Mouse (Mus musculus) small intestine, adult 10 weeks (tissue): Measurements from ENCODE around the gene Sri. TPM values are rescaled to one million over a fixed set of nuclear protein-coding genes. Genes with fewer than 3 reads are reported as not detected.

Experiments used
- polyA plus RNA-seq: library from polyadenylated mRNA; stranded (reverse); fragments of 350-450 nt; fragmentation: Illumina TruSeq; extraction: RNeasy Lipid Tissue Mini Kit (QIAGEN cat#74804); gene quantifications from one replicate; pipeline ENCODE4 v1.2.3, GENCODE M21; 2014; ENCODE audit warnings: low replicate concordance

Gene Sri
- polyA plus RNA-seq = 253 TPM

DNA sequence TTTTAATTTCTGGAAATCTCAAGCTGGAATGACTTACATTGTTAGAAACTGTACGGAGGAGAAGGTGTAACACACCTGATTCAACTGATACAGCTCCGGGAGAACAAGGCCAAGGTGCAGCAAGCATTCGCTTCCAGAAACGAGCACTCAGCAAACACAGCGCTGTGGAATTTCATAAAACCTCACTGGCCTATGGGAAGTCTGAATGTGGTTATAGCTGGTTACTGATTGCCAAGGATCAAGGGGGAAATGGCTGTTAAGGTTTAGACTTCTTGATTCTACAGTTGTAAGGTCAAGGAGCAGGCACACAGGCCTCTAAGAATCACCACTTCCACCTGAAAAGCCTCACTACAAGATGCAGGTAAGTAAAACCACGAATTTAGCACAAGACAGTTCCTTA lies at the start of gene Sri:
Sri (plus strand) TSS at position 224 of the 400 bp plus-strand sequence.

Other genes starting within 250 kb of the Sri start
- 4.9 TPM for gene Steap4, start 85.6 kb upstream of the Sri start, polyA plus RNA-seq